Mouse (Mus musculus): ENCODE results near the gene Gm525. TPM values are rescaled to one million over a fixed set of nuclear protein-coding genes. Genes with fewer than 3 reads are reported as not detected.

The Gm525 gene
- polyA plus RNA-seq, 2 experiments = not detected

DNA sequence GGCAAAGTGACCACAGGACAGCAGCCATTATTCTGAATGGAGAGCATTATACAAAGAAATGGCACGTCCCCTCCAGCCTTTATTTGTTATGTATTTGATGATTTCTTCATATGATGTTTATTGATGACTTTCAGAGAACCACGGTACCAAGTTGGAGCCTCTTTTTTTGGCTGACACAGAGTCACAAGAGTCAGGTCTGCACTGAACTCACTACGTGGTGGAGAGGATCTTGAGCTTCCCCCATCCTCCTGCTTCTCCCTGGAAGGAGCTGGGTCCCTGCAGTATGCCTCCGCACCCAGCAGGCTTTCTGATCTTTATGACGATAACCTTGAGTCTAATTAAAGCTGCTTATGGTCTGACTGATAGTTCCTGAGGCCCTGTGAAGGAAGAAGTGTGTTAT, 2.1 kb upstream of the Gm525 start:
- no peak overlapping the region for H3K4me3 ChIP-seq (ENCODE audit: insufficient read depth in 1 of 2, low read depth in 2 of 2, low read length in 2 of 2)
- H3K4me2 ChIP-seq (ENCODE audit: low read depth) = no peak overlapping the region
- ATAC-seq (ENCODE audit: insufficient read depth) (no peak), DNase-seq (ENCODE audit: low read depth in 3 of 3, low spot score in 3 of 3) (no peak)
- 58% methylated on average over 5 of the region's 5 CpGs for WGBS (ENCODE audit: insufficient replicate concordance)
- H3K27ac ChIP-seq = no peak overlapping the region
- H3K9ac ChIP-seq (replicated peaks) = no peak overlapping the region
- no peaks in the 10 kb centered on the region for H3K36me3 ChIP-seq (replicated peaks; ENCODE audit: control insufficient read depth, insufficient read depth, low read depth)
- TF ChIP-seq CTCF (IDR thresholded peaks at IDR 0.05; ENCODE audit: low read depth) = no peak
- no peak for TF ChIP-seq EP300 (IDR thresholded peaks at IDR 0.05; ENCODE audit: low read depth)
- no peaks in the 10 kb centered on the region for H3K9me3 ChIP-seq (ENCODE audit: control insufficient read depth, low read length)
- H3K27me3 ChIP-seq (ENCODE audit: control insufficient read depth, insufficient read depth, low read length) = no peaks in the 10 kb centered on the region
- no peaks in the 10 kb centered on the region for H3K4me1 ChIP-seq (replicated peaks; ENCODE audit: control insufficient read depth in 2 of 2, insufficient read depth in 2 of 2, low read length in 1 of 2)

- H3K27ac ChIP-seq = no peak overlapping the region
- no peaks in the 10 kb centered on the region for H3K27me3 ChIP-seq (ENCODE audit: control insufficient read depth, insufficient read depth, low read length)
- 73% methylated on average over 19 of the region's 19 CpGs for WGBS (ENCODE audit: insufficient replicate concordance)
- no peak overlapping the region for H3K4me2 ChIP-seq (ENCODE audit: low read depth)
- H3K4me1 ChIP-seq (replicated peaks; ENCODE audit: control insufficient read depth in 2 of 2, insufficient read depth in 2 of 2, low read length in 1 of 2) = peaks cover 0 to 3% of the 10 kb centered on the region in 2 experiments; a peak in 1 of 4 replicates
- ATAC-seq (ENCODE audit: insufficient read depth) (no peak), DNase-seq (ENCODE audit: low read depth in 3 of 3, low spot score in 3 of 3) (no peak)
- TF ChIP-seq EP300 (IDR thresholded peaks at IDR 0.05; ENCODE audit: low read depth) (no peak), CTCF (IDR thresholded peaks at IDR 0.05; ENCODE audit: low read depth) (no peak)
- no peak overlapping the region for H3K4me3 ChIP-seq (ENCODE audit: insufficient read depth in 1 of 2, low read depth in 2 of 2, low read length in 2 of 2)
- H3K9ac ChIP-seq (replicated peaks) = no peak overlapping the region
- no peaks in the 10 kb centered on the region for H3K9me3 ChIP-seq (ENCODE audit: control insufficient read depth, low read length)
- no peaks in the 10 kb centered on the region for H3K36me3 ChIP-seq (replicated peaks; ENCODE audit: control insufficient read depth, insufficient read depth, low read depth)
These were observed 1.3 kb downstream of the Gm525 start for GRCm38 (mm10) chr11:89074783-89075413.

- ATAC-seq (ENCODE audit: insufficient read depth) = no peak
- no peak for DNase-seq (ENCODE audit: low read depth in 3 of 3, low spot score in 3 of 3)
- Histone ChIP-seq H3K4me3 (ENCODE audit: insufficient read depth in 1 of 2, low read depth in 2 of 2, low read length in 2 of 2) (no peak overlapping the region), H3K36me3 (replicated peaks; ENCODE audit: control insufficient read depth, insufficient read depth, low read depth) (no peaks in the 10 kb centered on the region), H3K9ac (replicated peaks) (no peak overlapping the region), H3K27ac (no peak overlapping the region), H3K9me3 (ENCODE audit: control insufficient read depth, low read length) (no peaks in the 10 kb centered on the region), H3K27me3 (ENCODE audit: control insufficient read depth, insufficient read depth, low read length) (no peaks in the 10 kb centered on the region), H3K4me1 (replicated peaks; ENCODE audit: control insufficient read depth in 2 of 2, insufficient read depth in 2 of 2, low read length in 1 of 2) (peaks cover 0 to 3% of the 10 kb centered on the region in 2 experiments; a peak in 1 of 4 replicates), H3K4me2 (ENCODE audit: low read depth) (no peak overlapping the region)
- no peak for TF ChIP-seq EP300 (IDR thresholded peaks at IDR 0.05; ENCODE audit: low read depth)
- no peak for TF ChIP-seq CTCF (IDR thresholded peaks at IDR 0.05; ENCODE audit: low read depth)
- WGBS (ENCODE audit: insufficient replicate concordance) = 39% methylated on average over 4 of the region's 4 CpGs
These were observed 2.8 kb downstream of the Gm525 start for GRCm38 (mm10) chr11:89076370-89076821.

DNA sequence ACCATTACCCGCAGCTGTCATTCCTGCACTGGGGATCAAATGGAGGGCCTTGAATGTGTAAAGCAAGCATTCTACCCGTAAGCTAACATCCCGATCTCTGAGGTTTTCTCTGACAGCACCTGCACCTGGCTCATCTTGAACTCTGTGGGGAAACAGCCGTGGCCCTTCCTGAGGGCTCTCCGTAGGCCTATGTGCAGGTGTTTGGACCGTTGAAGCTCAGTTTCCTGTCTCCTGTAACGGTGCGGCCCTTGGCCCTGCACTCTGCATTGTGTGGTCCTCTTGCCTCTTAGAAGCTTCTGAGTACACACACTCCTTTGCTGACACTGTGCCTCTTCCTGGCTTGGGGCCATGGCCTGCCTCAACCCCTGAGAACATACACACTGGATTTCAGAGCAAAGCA, 4.0 kb downstream of the Gm525 start:
- Histone ChIP-seq H3K4me3 (ENCODE audit: insufficient read depth in 1 of 2, low read depth in 2 of 2, low read length in 2 of 2) (no peak overlapping the region), H3K36me3 (replicated peaks; ENCODE audit: control insufficient read depth, insufficient read depth, low read depth) (no peaks in the 10 kb centered on the region), H3K4me1 (replicated peaks; ENCODE audit: control insufficient read depth in 2 of 2, insufficient read depth in 2 of 2, low read length in 1 of 2) (peaks cover 0 to 3% of the 10 kb centered on the region in 2 experiments; a peak in 1 of 4 replicates), H3K4me2 (ENCODE audit: low read depth) (no peak overlapping the region), H3K9me3 (ENCODE audit: control insufficient read depth, low read length) (no peaks in the 10 kb centered on the region), H3K27me3 (ENCODE audit: control insufficient read depth, insufficient read depth, low read length) (no peaks in the 10 kb centered on the region), H3K27ac (no peak overlapping the region), H3K9ac (replicated peaks) (no peak overlapping the region)
- TF ChIP-seq EP300 (IDR thresholded peaks at IDR 0.05; ENCODE audit: low read depth) (no peak), CTCF (IDR thresholded peaks at IDR 0.05; ENCODE audit: low read depth) (no peak)
- DNase-seq (ENCODE audit: low read depth in 3 of 3, low spot score in 3 of 3) (no peak), ATAC-seq (ENCODE audit: insufficient read depth) (no peak)
- 62% methylated on average over 8 of the region's 8 CpGs for WGBS (ENCODE audit: insufficient replicate concordance)

DNA sequence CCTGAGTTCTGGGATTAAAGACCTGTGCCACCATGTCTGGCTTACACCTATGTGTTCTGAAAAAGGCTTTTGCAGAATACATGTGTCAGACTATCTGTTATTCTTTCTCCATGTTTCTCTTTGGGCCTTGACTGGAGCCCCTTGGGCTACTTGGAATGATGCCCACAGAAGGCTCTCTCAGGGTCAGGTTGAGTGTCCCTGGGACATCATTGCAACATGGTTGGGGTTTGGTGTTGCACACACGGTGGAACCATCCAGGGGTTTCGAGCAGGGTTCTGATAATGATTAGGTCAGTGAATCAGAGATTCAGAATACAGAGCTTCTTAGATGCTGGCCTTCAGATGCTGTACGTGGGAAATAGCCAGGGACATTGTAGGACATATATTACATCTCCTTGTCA, 4.7 kb downstream of the Gm525 start:
- WGBS (ENCODE audit: insufficient replicate concordance) = 66% methylated on average over 3 of the region's 3 CpGs
- no peaks in the 10 kb centered on the region for H3K9me3 ChIP-seq (ENCODE audit: control insufficient read depth, low read length)
- H3K4me3 ChIP-seq (ENCODE audit: insufficient read depth in 1 of 2, low read depth in 2 of 2, low read length in 2 of 2) = no peak overlapping the region
- no peaks in the 10 kb centered on the region for H3K36me3 ChIP-seq (replicated peaks; ENCODE audit: control insufficient read depth, insufficient read depth, low read depth)
- H3K27ac ChIP-seq = no peak overlapping the region
- no peak overlapping the region for H3K9ac ChIP-seq (replicated peaks)
- TF ChIP-seq EP300 (IDR thresholded peaks at IDR 0.05; ENCODE audit: low read depth) (no peak), CTCF (IDR thresholded peaks at IDR 0.05; ENCODE audit: low read depth) (no peak)
- H3K4me1 ChIP-seq (replicated peaks; ENCODE audit: control insufficient read depth in 2 of 2, insufficient read depth in 2 of 2, low read length in 1 of 2) = peaks cover 0 to 3% of the 10 kb centered on the region in 2 experiments; a peak in 1 of 4 replicates
- H3K27me3 ChIP-seq (ENCODE audit: control insufficient read depth, insufficient read depth, low read length) = no peaks in the 10 kb centered on the region
- DNase-seq (ENCODE audit: low read depth in 3 of 3, low spot score in 3 of 3) (no peak), ATAC-seq (ENCODE audit: insufficient read depth) (no peak)
- no peak overlapping the region for H3K4me2 ChIP-seq (ENCODE audit: low read depth)
